Mouse (Mus musculus) heart, embryonic 13.5 days (tissue): ENCODE data around the gene Rnf141. TPM values are rescaled to one million over a fixed set of nuclear protein-coding genes. Genes with fewer than 3 reads are reported as not detected.

ENCODE experiments used
- ATAC-seq: fragments of 200-750 bp; cut with Nextera tagmentation; 2 replicates; pipeline ENCODE4 v1.8.0; 2017; ENCODE audit warnings: moderate TSS enrichment; ENCODE audit not compliant: insufficient number of reproducible peaks, low FRiP score, low TSS enrichment; ENCODE audit errors: extremely low read depth
- H3K27ac ChIP-seq: fragments of 300-500 bp; sonication (generic); replicated peaks from 2 replicates; pipeline ENCODE4 v1.5.1; 2015; ENCODE audit warnings: moderate library complexity, mild to moderate bottlenecking, inconsistent platforms
- H3K27me3 ChIP-seq: fragments of 300-500 bp; sonication (generic); replicated peaks from 2 replicates; pipeline ENCODE4 v1.6.1; 2015; ENCODE audit warnings: mild to moderate bottlenecking, inconsistent platforms
- H3K36me3 ChIP-seq: fragments of 300-500 bp; sonication (generic); 2 replicates; pipeline ENCODE4 v1.6.1; 2015; ENCODE audit warnings: mild to moderate bottlenecking, inconsistent platforms
- H3K4me1 ChIP-seq: fragments of 300-500 bp; sonication (generic); 2 replicates; pipeline ENCODE4 v1.6.1; 2015; ENCODE audit warnings: inconsistent platforms
- H3K4me2 ChIP-seq: fragments of 300-500 bp; sonication (generic); 2 replicates; pipeline ENCODE4 v1.6.1; 2015; ENCODE audit warnings: inconsistent platforms, mild to moderate bottlenecking, moderate library complexity
- H3K4me3 ChIP-seq: fragments of 300-500 bp; sonication (generic); 2 replicates; pipeline ENCODE4 v1.5.1; 2015; ENCODE audit warnings: moderate library complexity, mild to moderate bottlenecking, inconsistent platforms
- H3K9ac ChIP-seq: fragments of 300-500 bp; sonication (generic); 2 replicates; pipeline ENCODE4 v1.6.1; 2015; ENCODE audit warnings: inconsistent platforms, mild to moderate bottlenecking, moderate library complexity
- H3K9me3 ChIP-seq: fragments of 300-500 bp; sonication (generic); 2 replicates; pipeline ENCODE4 v1.6.1; 2016; ENCODE audit warnings: inconsistent platforms
- WGBS: fragments of 180-500 bp; shearing (Covaris S2); methylation state at CpG from one replicate; pipeline ENCODE4 v1.1.7; 2015; ENCODE audit warnings: mixed read lengths; 5-methylcytosine and 5-hydroxymethylcytosine counted together
- polyA plus RNA-seq: library from polyadenylated mRNA; unstranded; fragments of >200 nt; fragmentation: Nextera tagmentation; extraction: Ambion mirVana; gene quantifications from 2 replicates; pipeline ENCODE4 v1.2.1, GENCODE M21; 2015

Gene Rnf141
- polyA plus RNA-seq, 1 experiment from 2014 or later, result 27.6 TPM

DNA sequence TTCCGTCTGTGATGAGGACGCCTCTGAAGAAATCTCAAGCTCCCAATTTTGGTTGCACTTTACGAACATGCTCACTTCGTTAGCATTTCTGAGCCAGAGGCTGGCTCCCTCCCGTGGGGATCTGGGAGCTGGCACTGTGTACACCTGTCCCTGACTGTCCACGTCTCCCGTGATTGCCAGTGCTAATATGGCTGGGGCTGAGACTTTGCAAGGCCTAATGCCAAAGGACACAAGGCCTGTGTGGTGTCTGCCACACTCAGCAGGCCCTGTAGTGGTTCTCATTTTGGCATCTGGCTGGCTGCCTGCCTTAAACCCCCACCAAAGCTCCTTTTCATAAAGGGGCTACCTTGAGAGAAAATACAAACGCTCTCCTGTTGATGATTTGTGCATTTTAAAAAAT, 33.3 kb downstream of the Rnf141 start:
- 80% methylated on average over 8 of the region's 8 CpGs for WGBS
- Histone ChIP-seq H3K4me2 (no peak overlapping the region), H3K9me3 (no peaks in the 10 kb centered on the region), H3K27ac (no peak overlapping the region), H3K27me3 (no peaks in the 10 kb centered on the region), H3K4me3 (no peak overlapping the region), H3K4me1 (peaks cover 14% of the 10 kb centered on the region), H3K9ac (no peak overlapping the region), H3K36me3 (peaks cover 39% of the 10 kb centered on the region)
- ATAC-seq, result no peak

DNA sequence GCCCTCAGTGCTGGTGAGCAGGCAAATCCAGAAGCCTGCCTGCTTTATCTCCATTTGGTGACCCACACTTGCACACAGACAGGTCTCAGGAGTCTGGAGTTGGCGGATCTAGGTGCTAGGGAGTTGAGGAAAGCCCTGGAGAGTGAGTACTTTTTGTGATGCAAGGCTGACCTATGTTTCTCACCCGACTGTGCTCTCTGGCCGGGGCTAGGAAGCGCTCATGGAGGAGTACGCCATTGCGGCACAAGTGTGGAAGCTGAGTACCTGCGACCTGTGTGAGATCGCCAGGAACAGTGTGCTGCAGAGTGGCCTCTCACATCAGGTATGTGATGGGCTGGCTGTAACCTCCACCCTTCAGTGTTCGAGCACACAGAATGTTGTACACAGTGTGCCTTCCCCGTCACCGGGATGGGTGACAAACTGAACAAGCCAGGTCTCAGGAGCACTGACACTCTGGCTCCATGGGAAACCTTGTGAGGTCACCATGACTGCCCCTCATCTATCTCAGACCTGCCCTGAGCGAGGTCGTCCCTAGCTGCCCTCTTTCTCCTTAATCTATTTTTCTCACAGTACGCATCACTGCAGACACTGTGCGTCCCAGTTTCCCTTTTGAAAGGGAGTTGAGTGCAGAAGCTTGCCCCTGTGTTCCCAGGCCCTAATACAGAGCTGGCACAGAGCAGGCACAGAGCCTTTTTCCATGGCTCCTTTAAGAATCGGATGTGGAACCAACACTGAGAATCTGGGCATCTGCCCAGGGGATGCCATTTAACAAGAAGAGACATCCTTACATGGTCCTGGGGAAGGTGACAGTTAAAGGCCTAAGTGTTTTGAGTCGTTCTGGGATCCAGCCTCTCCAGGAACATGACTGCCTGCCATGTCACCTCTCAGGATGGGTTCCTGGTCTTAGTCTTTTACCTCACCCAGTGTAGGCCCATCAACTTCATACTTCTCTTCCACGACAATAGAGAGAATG, 34.4 kb downstream of the Rnf141 start:
- ATAC-seq, result no peak
- WGBS, result 76% methylated on average over 18 of the region's 18 CpGs

DNA sequence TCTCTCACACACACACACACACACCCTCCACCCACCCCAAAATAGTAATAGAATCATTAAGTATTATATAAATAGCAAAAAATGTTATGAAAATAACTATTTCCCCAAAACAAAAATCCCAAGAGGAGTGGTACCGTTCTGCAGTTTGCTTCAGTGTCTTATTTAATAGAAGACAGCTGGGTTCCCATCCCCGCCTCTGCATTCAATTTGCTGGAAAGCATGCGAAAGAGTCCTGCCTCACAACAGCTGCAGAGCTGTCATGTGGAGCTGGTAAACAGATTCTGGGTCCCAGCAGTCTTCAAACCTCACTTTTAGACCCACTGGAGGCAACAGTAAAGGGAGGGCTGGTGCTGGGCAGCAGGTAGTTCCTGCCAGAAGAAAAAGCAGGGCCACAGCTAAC, 35.3 kb downstream of the Rnf141 start:
- no peak overlapping the region for H3K9ac ChIP-seq
- H3K4me1 ChIP-seq, result peaks cover 14% of the 10 kb centered on the region
- ATAC-seq, result no peak
- WGBS, result 79% methylated on average over 3 of the region's 3 CpGs
- no peak overlapping the region for H3K4me2 ChIP-seq
- H3K9me3 ChIP-seq, result no peaks in the 10 kb centered on the region
- H3K27me3 ChIP-seq, result no peaks in the 10 kb centered on the region
- peaks cover 33% of the 10 kb centered on the region for H3K36me3 ChIP-seq
- no peak overlapping the region for H3K27ac ChIP-seq
- H3K4me3 ChIP-seq, result no peak overlapping the region

More for the DNA sequence above, 34.4 kb downstream of the Rnf141 start:
- no peaks in the 10 kb centered on the region for H3K27me3 ChIP-seq
- peaks cover 37% of the 10 kb centered on the region for H3K36me3 ChIP-seq
- peaks cover 14% of the 10 kb centered on the region for H3K4me1 ChIP-seq
- H3K9ac ChIP-seq, result no peak overlapping the region
- no peaks in the 10 kb centered on the region for H3K9me3 ChIP-seq
- H3K4me3 ChIP-seq, result no peak overlapping the region
- H3K4me2 ChIP-seq, result no peak overlapping the region
- H3K27ac ChIP-seq, result no peak overlapping the region

DNA sequence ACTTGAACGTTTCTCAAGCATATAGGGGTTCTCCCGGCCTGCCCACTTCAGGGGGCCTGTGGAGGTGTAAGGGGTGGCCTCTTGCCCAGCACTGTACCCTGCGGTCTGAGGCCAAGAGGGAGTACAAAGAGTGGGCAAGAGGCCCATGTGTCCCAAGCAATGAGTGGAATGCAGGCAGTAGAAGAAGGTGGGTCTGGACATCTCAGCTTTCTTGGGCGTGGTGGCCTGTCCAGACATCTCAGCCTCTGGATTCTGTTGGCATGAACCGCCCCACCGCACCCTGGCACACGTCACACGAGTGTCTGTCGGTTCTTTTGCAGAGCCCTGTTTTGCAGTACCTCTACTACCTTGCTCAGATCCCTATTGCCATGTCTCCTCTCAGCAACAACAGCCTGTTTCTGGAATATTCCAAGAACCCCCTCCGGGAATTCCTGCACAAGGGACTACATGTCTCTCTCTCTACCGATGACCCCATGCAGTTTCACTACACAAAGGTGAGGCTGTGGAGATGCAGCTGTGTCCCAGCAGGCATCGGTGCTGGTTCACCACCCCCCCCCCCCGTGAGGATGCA, 36.7 kb downstream of the Rnf141 start:
- Histone ChIP-seq H3K27ac (no peak overlapping the region), H3K9me3 (no peaks in the 10 kb centered on the region), H3K27me3 (no peaks in the 10 kb centered on the region), H3K4me2 (no peak overlapping the region), H3K36me3 (peaks cover 28% of the 10 kb centered on the region), H3K4me3 (no peak overlapping the region), H3K4me1 (peaks cover 14% of the 10 kb centered on the region), H3K9ac (no peak overlapping the region)
- no peak for ATAC-seq
- 79% methylated on average over 13 of the region's 13 CpGs for WGBS

DNA sequence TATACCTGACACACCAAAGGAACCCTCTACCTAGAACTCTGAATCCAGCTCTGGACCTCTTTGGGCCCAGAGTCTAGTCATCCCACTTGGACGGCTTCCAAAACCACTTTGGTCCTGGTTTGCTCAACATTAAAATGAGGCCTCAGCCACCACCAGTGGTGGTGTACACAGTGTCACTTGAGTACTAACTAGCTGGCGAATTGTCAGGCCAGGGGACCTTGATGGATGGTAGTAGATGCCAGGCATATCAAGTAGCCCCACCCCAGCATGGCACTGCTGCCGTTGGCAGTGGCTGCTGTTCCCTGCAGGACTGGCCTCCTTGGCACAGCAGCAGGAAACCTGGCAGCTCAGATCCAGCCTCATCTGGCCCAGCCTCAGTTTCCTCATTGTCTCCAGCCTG, 40.0 kb downstream of the Rnf141 start:
- Histone ChIP-seq H3K9me3 (no peaks in the 10 kb centered on the region), H3K36me3 (peaks cover 16% of the 10 kb centered on the region), H3K4me3 (no peak overlapping the region), H3K9ac (peak overlapping the region; percentile 28; the same call in 1 of the 2 replicates), H3K27me3 (no peaks in the 10 kb centered on the region), H3K4me2 (no peak overlapping the region), H3K4me1 (peaks cover 5% of the 10 kb centered on the region; the same call in 1 of the 2 replicates), H3K27ac (no peak overlapping the region)
- WGBS, result 60% methylated on average over 3 of the region's 3 CpGs
- no peak for ATAC-seq

DNA sequence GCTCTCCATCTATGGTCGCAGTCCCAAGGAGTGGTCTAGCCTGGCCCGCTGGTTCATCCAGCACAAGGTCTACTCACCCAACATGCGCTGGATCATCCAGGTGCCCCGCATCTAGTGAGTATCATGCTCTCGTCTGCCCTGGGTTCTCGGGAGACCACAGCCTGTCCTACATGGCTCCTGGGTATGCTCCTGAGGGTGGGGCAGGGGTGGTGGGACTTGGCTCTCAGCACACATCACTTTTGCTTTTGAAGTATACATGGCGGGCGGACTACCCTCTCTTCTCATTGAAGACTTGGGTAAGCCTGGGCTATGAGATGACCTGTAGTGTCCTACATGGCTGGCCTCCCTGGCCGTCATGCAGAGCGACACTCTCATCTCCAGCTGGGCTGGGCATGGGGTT, 41.1 kb downstream of the Rnf141 start:
- Histone ChIP-seq H3K9me3 (no peaks in the 10 kb centered on the region), H3K4me3 (no peak overlapping the region), H3K27ac (no peak overlapping the region), H3K27me3 (no peaks in the 10 kb centered on the region), H3K9ac (no peak overlapping the region), H3K4me2 (no peak overlapping the region), H3K4me1 (peaks cover 5% of the 10 kb centered on the region; the same call in 1 of the 2 replicates), H3K36me3 (peaks cover 11% of the 10 kb centered on the region)
- ATAC-seq, result no peak
- WGBS, result 94% methylated on average over 10 of the region's 10 CpGs

DNA sequence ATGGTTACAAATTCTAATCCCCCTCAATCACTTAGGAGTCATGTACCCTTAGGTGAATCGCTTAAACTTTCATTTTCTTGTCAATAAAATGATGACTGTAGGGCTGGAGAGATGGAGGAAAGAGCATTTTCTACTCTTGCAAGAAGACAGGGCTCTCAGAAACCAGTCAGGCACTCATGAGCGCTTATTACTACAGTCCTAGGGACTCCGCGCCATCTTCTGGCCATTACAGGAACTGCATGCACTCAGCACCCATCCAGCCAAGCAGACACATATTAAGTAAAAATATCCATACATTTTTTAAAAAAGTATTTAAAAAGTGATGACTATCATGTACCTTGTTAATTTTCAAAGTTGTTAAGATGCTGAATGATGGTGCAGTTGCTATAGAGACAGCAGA, 43.2 kb downstream of the Rnf141 start:
- Histone ChIP-seq H3K27me3 (no peaks in the 10 kb centered on the region), H3K36me3 (peaks cover 11% of the 10 kb centered on the region), H3K4me1 (peaks cover 3% of the 10 kb centered on the region), H3K4me2 (no peak overlapping the region), H3K4me3 (no peak overlapping the region), H3K27ac (no peak overlapping the region), H3K9ac (no peak overlapping the region), H3K9me3 (no peaks in the 10 kb centered on the region)
- ATAC-seq, result no peak
- WGBS, result under 1% methylated on average over 4 of the region's 4 CpGs

DNA sequence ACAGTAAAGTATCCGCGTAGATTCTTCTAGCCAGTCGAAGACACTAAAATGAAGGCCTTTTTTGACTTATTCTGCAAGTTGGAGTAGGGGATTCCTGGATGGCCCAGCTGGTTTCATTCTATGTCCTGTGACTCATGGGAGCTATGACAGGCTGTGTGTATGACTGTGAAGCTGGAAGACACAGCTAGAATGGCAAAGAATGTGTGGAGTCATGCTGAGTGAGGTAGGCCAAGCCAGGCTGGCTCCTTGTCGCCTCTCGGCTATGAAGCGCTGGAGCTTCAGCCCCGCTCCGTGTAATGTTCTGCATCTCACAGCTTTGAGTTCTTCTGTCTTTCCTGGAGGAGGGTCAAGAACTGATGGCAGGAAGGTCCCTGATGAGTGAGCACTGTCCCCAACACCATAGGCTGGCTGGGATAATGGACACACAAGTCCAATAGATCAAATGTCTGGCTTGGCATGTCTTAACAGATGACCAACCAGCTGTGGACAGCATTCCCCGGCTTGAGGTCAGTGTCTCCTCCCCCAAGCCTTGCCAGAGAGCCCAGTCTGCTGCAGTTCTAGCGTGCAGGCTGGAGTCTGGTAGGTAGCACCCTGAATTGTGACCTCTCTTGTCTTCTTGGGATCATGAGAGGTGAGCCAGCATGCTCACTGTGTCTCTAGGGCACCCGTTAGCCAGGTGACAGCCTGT, 46.4 kb downstream of the Rnf141 start:
- H3K9ac ChIP-seq, result no peak overlapping the region
- H3K27ac ChIP-seq, result no peak overlapping the region
- no peak overlapping the region for H3K4me2 ChIP-seq
- ATAC-seq, result no peak
- H3K4me1 ChIP-seq, result peaks cover 8% of the 10 kb centered on the region
- H3K27me3 ChIP-seq, result no peaks in the 10 kb centered on the region
- H3K36me3 ChIP-seq, result peaks cover 6% of the 10 kb centered on the region; the same call in 1 of the 2 replicates
- WGBS, result 74% methylated on average over 11 of the region's 11 CpGs
- no peaks in the 10 kb centered on the region for H3K9me3 ChIP-seq
- no peak overlapping the region for H3K4me3 ChIP-seq

DNA sequence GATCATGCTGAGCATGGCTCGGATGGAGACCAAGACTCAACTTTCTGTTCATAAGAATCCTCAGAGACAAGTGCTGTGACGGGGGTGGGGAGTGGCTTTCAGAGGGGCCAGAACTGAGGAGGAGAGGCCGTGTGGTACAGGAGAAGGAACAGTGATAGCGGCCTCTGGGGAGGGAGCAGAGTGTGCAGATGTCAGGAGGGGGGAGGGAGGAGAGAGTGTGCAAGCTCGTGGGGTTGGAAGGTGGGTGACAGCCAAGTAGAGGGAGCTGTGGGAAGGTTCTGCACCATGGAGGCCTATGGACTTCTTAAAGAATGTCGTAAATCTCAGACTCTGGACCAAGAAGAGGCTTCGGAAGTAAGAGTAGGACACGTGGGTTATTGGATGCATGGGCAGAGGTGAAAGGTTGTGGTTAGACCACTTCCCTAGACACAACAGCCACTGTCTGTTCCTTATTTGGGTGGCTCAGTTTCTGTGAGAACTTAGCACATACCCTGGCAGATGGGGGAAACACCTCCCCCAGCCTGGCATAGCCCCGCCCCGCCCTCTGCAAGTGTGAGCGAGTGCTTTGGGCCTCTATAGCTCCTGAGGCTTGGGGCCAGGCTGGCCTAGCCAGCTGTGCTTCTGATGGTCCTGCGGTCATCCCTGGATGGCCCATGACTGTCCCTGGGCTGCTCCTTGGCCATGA, 47.7 kb downstream of the Rnf141 start:
- no peak overlapping the region for H3K4me2 ChIP-seq
- peaks cover 8% of the 10 kb centered on the region for H3K4me1 ChIP-seq
- no peaks in the 10 kb centered on the region for H3K9me3 ChIP-seq
- no peaks in the 10 kb centered on the region for H3K36me3 ChIP-seq
- ATAC-seq, result no peak
- no peaks in the 10 kb centered on the region for H3K27me3 ChIP-seq
- 63% methylated on average over 12 of the region's 12 CpGs for WGBS
- H3K4me3 ChIP-seq, result no peak overlapping the region
- no peak overlapping the region for H3K27ac ChIP-seq
- H3K9ac ChIP-seq, result no peak overlapping the region

DNA sequence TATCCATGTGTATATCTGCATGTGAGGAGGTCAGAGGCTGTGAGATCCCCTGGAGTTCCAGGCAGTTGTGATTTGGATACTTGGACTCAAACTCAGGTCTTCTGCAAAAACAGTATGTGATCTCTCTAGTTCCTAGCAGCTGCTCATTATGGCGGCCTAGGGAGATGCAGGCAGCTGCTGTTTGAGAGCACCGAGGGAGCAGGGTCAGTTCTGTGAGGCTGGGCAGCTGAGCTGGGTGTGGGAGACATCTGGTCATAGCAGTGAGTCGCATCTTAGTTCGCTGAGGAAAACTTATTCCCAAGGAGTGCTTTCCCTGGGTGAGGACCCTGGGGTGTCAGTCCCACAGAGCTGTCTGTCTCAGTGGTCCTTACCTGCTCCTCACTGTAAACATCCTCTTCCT, 49.5 kb downstream of the Rnf141 start:
- H3K27me3 ChIP-seq, result no peaks in the 10 kb centered on the region
- H3K9ac ChIP-seq, result no peak overlapping the region
- no peak overlapping the region for H3K27ac ChIP-seq
- H3K4me2 ChIP-seq, result no peak overlapping the region
- H3K4me1 ChIP-seq, result peaks cover 8% of the 10 kb centered on the region
- WGBS, result 72% methylated on average over 4 of the region's 4 CpGs
- no peaks in the 10 kb centered on the region for H3K36me3 ChIP-seq
- ATAC-seq, result no peak
- H3K4me3 ChIP-seq, result no peak overlapping the region
- no peaks in the 10 kb centered on the region for H3K9me3 ChIP-seq

DNA sequence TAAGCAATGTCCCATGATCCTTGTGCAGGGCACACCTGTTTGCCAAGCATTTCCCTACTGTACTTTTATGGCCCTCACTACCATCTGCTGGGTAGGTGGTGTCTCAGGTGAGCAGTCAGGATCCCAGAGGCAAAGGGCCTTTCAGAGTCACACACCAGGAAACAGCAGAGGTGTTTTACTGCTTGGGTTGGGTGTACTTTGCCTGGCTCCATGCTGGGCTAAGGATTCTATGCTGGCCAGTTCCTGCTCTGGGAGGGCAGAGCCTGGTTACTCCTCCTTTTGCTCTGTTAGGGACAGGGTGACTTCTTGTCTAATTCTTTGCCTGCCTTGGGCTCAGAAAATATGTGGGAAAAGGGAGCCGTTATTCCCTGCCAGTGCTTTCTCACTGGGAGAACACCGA, 51.4 kb downstream of the Rnf141 start:
- 86% methylated on average over 2 of the region's 2 CpGs for WGBS
- no peak for ATAC-seq

More for the DNA sequence above, 51.4 kb downstream of the Rnf141 start:
- no peak overlapping the region for H3K9ac ChIP-seq
- no peaks in the 10 kb centered on the region for H3K36me3 ChIP-seq
- no peaks in the 10 kb centered on the region for H3K9me3 ChIP-seq
- H3K4me2 ChIP-seq, result no peak overlapping the region
- H3K27ac ChIP-seq, result no peak overlapping the region
- peaks cover 8% of the 10 kb centered on the region for H3K4me1 ChIP-seq
- H3K4me3 ChIP-seq, result no peak overlapping the region
- no peaks in the 10 kb centered on the region; the same call in 1 of the 2 replicates for H3K27me3 ChIP-seq
